Mouse (Mus musculus): ENCODE results near the gene Hist1h4h. TPM values are rescaled to one million over a fixed set of nuclear protein-coding genes. Genes with fewer than 3 reads are reported as not detected.
"Not testable (repeated sequence)": the region's sequence is repeated elsewhere in the genome, so short reads cannot be mapped to it uniquely, and the experiment has no call there.

Gene Hist1h4h
- total RNA-seq, 2 experiments from 2014 or later, result 280 to 315 TPM

GRCm38 (mm10) chr13:23534368-23535131 is 3.7 kb downstream of the Hist1h4h start:
- no peak for DNase-seq (ENCODE audit: low spot score in 2 of 2)

GRCm38 (mm10) chr13:23535137-23536075 is 4.6 kb downstream of the Hist1h4h start, which contains the start of gene Hist1h3g:
Gene Hist1h3g, plus strand, starts transcription at chr13:23535422.
- DNase-seq (ENCODE audit: low spot score in 2 of 2), result peak; percentile 92 to 94

- no peak for DNase-seq (ENCODE audit: low spot score in 2 of 2)
These were observed 5.4 kb downstream of the Hist1h4h start for GRCm38 (mm10) chr13:23536076-23536822.

GRCm38 (mm10) chr13:23537006-23537710 is 6.3 kb downstream of the Hist1h4h start:
- DNase-seq (ENCODE audit: low spot score in 2 of 2), result no peak

GRCm38 (mm10) chr13:23538249-23538648 is 7.4 kb downstream of the Hist1h4h start:
- no peak for DNase-seq (ENCODE audit: low spot score in 2 of 2)

- DNase-seq (ENCODE audit: low spot score in 2 of 2), result not testable (repeated sequence)
These were observed 9.0 kb downstream of the Hist1h4h start for GRCm38 (mm10) chr13:23539821-23540220.

GRCm38 (mm10) chr13:23541497-23541896 is 10.6 kb downstream of the Hist1h4h start:
- DNase-seq (ENCODE audit: low spot score in 2 of 2), result no peak

GRCm38 (mm10) chr13:23542225-23542980 is 11.6 kb downstream of the Hist1h4h start:
- DNase-seq (ENCODE audit: low spot score in 2 of 2), result not testable (repeated sequence)

GRCm38 (mm10) chr13:23542999-23543607 is 12.3 kb downstream of the Hist1h4h start, which contains the start of gene Hist1h2bh:
Gene Hist1h2bh, minus strand, starts transcription at chr13:23543392.
- DNase-seq (ENCODE audit: low spot score in 2 of 2), result peak; percentile 41 to 54

- DNase-seq (ENCODE audit: low spot score in 2 of 2), result peak; percentile 65 to 74
These were observed 13.3 kb downstream of the Hist1h4h start, which contains the start of gene Hist1h3f for GRCm38 (mm10) chr13:23543965-23544786. Gene Hist1h3f, plus strand, starts transcription at chr13:23544052.

GRCm38 (mm10) chr13:23544787-23545120 is 13.9 kb downstream of the Hist1h4h start:
- not testable (repeated sequence) for DNase-seq (ENCODE audit: low spot score in 2 of 2)

- no peak for DNase-seq (ENCODE audit: low spot score in 2 of 2)
These were observed 15.8 kb downstream of the Hist1h4h start for GRCm38 (mm10) chr13:23546694-23547093.

GRCm38 (mm10) chr13:23550761-23551145 is 19.9 kb downstream of the Hist1h4h start:
- no peak for DNase-seq (ENCODE audit: low spot score in 2 of 2)

- DNase-seq (ENCODE audit: low spot score in 2 of 2), result peak; percentile 78 to 85
These were observed 20.4 kb downstream of the Hist1h4h start, which contains the start of gene Hist1h4f for GRCm38 (mm10) chr13:23551146-23551834. Gene Hist1h4f, minus strand, starts transcription at chr13:23551648.

- no peak for DNase-seq (ENCODE audit: low spot score in 2 of 2)
These were observed 21.4 kb downstream of the Hist1h4h start for GRCm38 (mm10) chr13:23551931-23552914.

GRCm38 (mm10) chr13:23552962-23553361 is 22.1 kb downstream of the Hist1h4h start, which contains the start of gene Hist1h1d:
Gene Hist1h1d, plus strand, starts transcription at chr13:23553262.
- DNase-seq (ENCODE audit: low spot score in 2 of 2), result no peak
